Mouse (Mus musculus) cortical plate, adult 2 months (tissue): ENCODE results near the gene Actl6a.

Source experiments
- CTCF ChIP-seq: fragments of 200-500 bp; IDR thresholded peaks from 2 replicates; pipeline ENCODE4 v1.5.1; 2011; ENCODE audit warnings: mild to moderate bottlenecking, control low read depth, low read length; ENCODE audit not compliant: insufficient read depth; ENCODE audit errors: extremely low read depth
- POLR2A ChIP-seq: fragments of 200-500 bp; IDR thresholded peaks from 2 replicates; pipeline ENCODE4 v1.6.1; 2011; ENCODE audit warnings: mild to moderate bottlenecking, low read length, control low read depth; ENCODE audit not compliant: insufficient read depth; ENCODE audit errors: extremely low read depth

- TF ChIP-seq CTCF, result peak; percentile 15; the same call in 1 of the 2 replicates
- TF ChIP-seq POLR2A, result no peak
These were observed 11.1 kb upstream of the Actl6a start for GRCm38 (mm10) chr3:32694737-32695582.
